Mouse (Mus musculus) MEL (cell line): ENCODE measurements around the gene Oasl1. TPM values are rescaled to one million over a fixed set of nuclear protein-coding genes. Genes with fewer than 3 reads are reported as not detected.

Experiments used
- DNase-seq: peaks from one replicate; pipeline ENCODE4 v3.0.0; 2011; ENCODE audit warnings: low read depth, low spot score
- H3K27ac ChIP-seq: 2 replicates; pipeline ENCODE4 v1.5.1; 2012; ENCODE audit warnings: low read depth, mild to moderate bottlenecking, control low read depth, low read length, moderate library complexity; ENCODE audit not compliant: control insufficient read depth
- H3K27me3 ChIP-seq, 2 experiments: fragments of 150-350 bp in 1 of 2; sonication (generic) in 1 of 2; 2 replicates each; pipeline ENCODE4 v1.6.1; 2012; ENCODE audit warnings: low read length in 2 of 2, mild to moderate bottlenecking in 2 of 2, improper control_type of control experiment in 1 of 2, moderate library complexity in 1 of 2; ENCODE audit not compliant: insufficient read depth in 2 of 2, control insufficient read depth in 1 of 2
- H3K36me3 ChIP-seq, 2 experiments: 2 replicates each; pipeline ENCODE4 v1.6.1; 2012 to 2014; ENCODE audit warnings: low read length in 2 of 2, improper control_type of control experiment in 1 of 2, inconsistent platforms in 1 of 2, mild to moderate bottlenecking in 1 of 2; ENCODE audit not compliant: insufficient read depth in 2 of 2, control insufficient read depth in 1 of 2
- H3K4me1 ChIP-seq, 2 experiments: fragments of 150-350 bp in 1 of 2; sonication (generic) in 1 of 2; 2 replicates each; pipeline ENCODE4 v1.6.1; 2012; ENCODE audit warnings: low read length in 2 of 2, improper control_type of control experiment in 1 of 2, mild to moderate bottlenecking in 1 of 2; ENCODE audit not compliant: insufficient read depth in 2 of 2, control insufficient read depth in 1 of 2
- H3K4me3 ChIP-seq, 2 experiments: fragments of 150-350 bp in 1 of 2; sonication (generic) in 1 of 2; 2 replicates each; pipeline ENCODE4 v1.5.1; 2012; ENCODE audit warnings: low read depth in 2 of 2, low read length in 2 of 2, mild to moderate bottlenecking in 2 of 2, moderate library complexity in 2 of 2, control low read depth in 1 of 2, improper control_type of control experiment in 1 of 2; ENCODE audit not compliant: control insufficient read depth in 1 of 2, insufficient read depth in 1 of 2
- H3K79me2 ChIP-seq: 2 replicates; pipeline ENCODE4 v1.6.1; 2012; ENCODE audit warnings: mild to moderate bottlenecking, low read length, moderate library complexity; ENCODE audit not compliant: control insufficient read depth, poor library complexity, insufficient read depth
- H3K9ac ChIP-seq: 2 replicates; pipeline ENCODE4 v1.6.1; 2012; ENCODE audit warnings: low read depth, mild to moderate bottlenecking, control low read depth, low read length, moderate library complexity; ENCODE audit not compliant: control insufficient read depth, poor library complexity, severe bottlenecking
- H3K9me3 ChIP-seq: fragments of 150-350 bp; sonication (generic); replicated peaks from 2 replicates; pipeline ENCODE4 v1.6.1; 2012; ENCODE audit warnings: mild to moderate bottlenecking, low read length, improper control_type of control experiment, moderate library complexity; ENCODE audit not compliant: insufficient read depth
- CHD2 ChIP-seq: IDR thresholded peaks from 2 replicates; pipeline ENCODE4 v1.6.1; 2011; ENCODE audit warnings: low read length, improper control_type of control experiment
- CTCF ChIP-seq, 3 experiments: IDR thresholded peaks in 2 of 3; conservative IDR thresholded peaks in 1 of 3; 2 replicates each; pipeline ENCODE4 v1.5.1; 2011 to 2012; ENCODE audit warnings: low read length in 3 of 3, low read depth in 2 of 3, mild to moderate bottlenecking in 2 of 3, improper control_type of control experiment in 1 of 3, inconsistent platforms in 1 of 3, mixed read lengths in 1 of 3, moderate library complexity in 1 of 3; ENCODE audit not compliant: control insufficient read depth in 1 of 3, insufficient read depth in 1 of 3, poor library complexity in 1 of 3, severe bottlenecking in 1 of 3
- E2F4 ChIP-seq: IDR thresholded peaks from 2 replicates; pipeline ENCODE4 v1.6.1; 2011; ENCODE audit warnings: low read depth, low read length, improper control_type of control experiment, borderline replicate concordance
- ELF1 ChIP-seq: IDR thresholded peaks from 2 replicates; pipeline ENCODE4 v1.6.1; 2014; ENCODE audit warnings: low read depth, mild to moderate bottlenecking, inconsistent platforms, low read length, improper control_type of control experiment, moderate library complexity
- EP300 ChIP-seq, 2 experiments: IDR thresholded peaks; 2 replicates each; pipeline ENCODE4 v1.6.1; 2011; ENCODE audit warnings: improper control_type of control experiment in 2 of 2, low read length in 2 of 2, low read depth in 1 of 2, mild to moderate bottlenecking in 1 of 2
- ETS1 ChIP-seq: IDR thresholded peaks from 2 replicates; pipeline ENCODE4 v1.6.1; 2012; ENCODE audit warnings: low read depth, mild to moderate bottlenecking, inconsistent platforms, low read length, improper control_type of control experiment, moderate library complexity
- GABPA ChIP-seq: IDR thresholded peaks from 2 replicates; pipeline ENCODE4 v1.6.1; 2012; ENCODE audit warnings: low read depth, mild to moderate bottlenecking, inconsistent platforms, low read length, improper control_type of control experiment, moderate library complexity
- GATA1 ChIP-seq: IDR thresholded peaks from 2 replicates; pipeline ENCODE4 v1.6.1; 2011; ENCODE audit warnings: low read depth, low read length, improper control_type of control experiment
- HCFC1 ChIP-seq: IDR thresholded peaks from 2 replicates; pipeline ENCODE4 v1.6.1; 2012; ENCODE audit warnings: low read depth, mild to moderate bottlenecking, inconsistent platforms, low read length, improper control_type of control experiment, moderate library complexity
- JUND ChIP-seq: IDR thresholded peaks from 2 replicates; pipeline ENCODE4 v1.6.1; 2011; ENCODE audit warnings: low read depth, mild to moderate bottlenecking, improper control_type of control experiment, low read length
- KAT2A ChIP-seq: conservative IDR thresholded peaks from 2 replicates; pipeline ENCODE4 v1.6.1; 2012; ENCODE audit warnings: low read depth, low read length, improper control_type of control experiment, inconsistent platforms
- MAFK ChIP-seq: IDR thresholded peaks from 2 replicates; pipeline ENCODE4 v1.6.1; 2011; ENCODE audit warnings: low read depth, mild to moderate bottlenecking, low read length, improper control_type of control experiment, borderline replicate concordance
- MAX ChIP-seq: IDR thresholded peaks from 2 replicates; pipeline ENCODE4 v1.6.1; 2011; ENCODE audit warnings: low read length, improper control_type of control experiment
- MAZ ChIP-seq: IDR thresholded peaks from 2 replicates; pipeline ENCODE4 v1.6.1; 2012; ENCODE audit warnings: low read depth, mild to moderate bottlenecking, inconsistent platforms, low read length, improper control_type of control experiment
- MEF2A ChIP-seq: IDR thresholded peaks from 2 replicates; pipeline ENCODE4 v1.6.1; 2014; ENCODE audit warnings: low read depth, mild to moderate bottlenecking, inconsistent platforms, low read length, improper control_type of control experiment; ENCODE audit not compliant: poor library complexity, insufficient replicate concordance, severe bottlenecking; ENCODE audit errors: extremely low read depth
- MXI1 ChIP-seq: IDR thresholded peaks from 2 replicates; pipeline ENCODE4 v1.6.1; 2011; ENCODE audit warnings: mild to moderate bottlenecking, low read depth, low read length, improper control_type of control experiment
- MYB ChIP-seq: IDR thresholded peaks from 2 replicates; pipeline ENCODE4 v1.6.1; 2011; ENCODE audit warnings: mild to moderate bottlenecking, low read depth, low read length, improper control_type of control experiment
- MYC ChIP-seq: IDR thresholded peaks from 2 replicates; pipeline ENCODE4 v1.6.1; 2011; ENCODE audit warnings: low read depth, mild to moderate bottlenecking, low read length, improper control_type of control experiment, moderate library complexity
- NELFE ChIP-seq: IDR thresholded peaks from 2 replicates; pipeline ENCODE4 v1.6.1; 2011; ENCODE audit warnings: low read depth, low read length, improper control_type of control experiment
- NRF1 ChIP-seq: IDR thresholded peaks from 2 replicates; pipeline ENCODE4 v1.6.1; 2014; ENCODE audit warnings: low read depth, mild to moderate bottlenecking, inconsistent platforms, low read length, improper control_type of control experiment, moderate library complexity; ENCODE audit not compliant: poor library complexity, insufficient read depth, severe bottlenecking
- POLR2A ChIP-seq, 2 experiments: IDR thresholded peaks; 2 replicates each; pipeline ENCODE4 v1.6.1; 2011 to 2012; ENCODE audit warnings: low read length in 2 of 2, mild to moderate bottlenecking in 2 of 2, control low read depth in 1 of 2, improper control_type of control experiment in 1 of 2, low read depth in 1 of 2, moderate library complexity in 1 of 2; ENCODE audit not compliant: control insufficient read depth in 1 of 2, insufficient read depth in 1 of 2, poor library complexity in 1 of 2
- POLR2AphosphoS2 ChIP-seq: IDR thresholded peaks from 2 replicates; pipeline ENCODE4 v1.6.1; 2011; ENCODE audit warnings: low read length, improper control_type of control experiment
- POLR2AphosphoS5 ChIP-seq: IDR thresholded peaks from 2 replicates; pipeline ENCODE4 v1.6.1; 2012; ENCODE audit warnings: low read depth, borderline replicate concordance, mild to moderate bottlenecking, inconsistent platforms, low read length, moderate library complexity, mixed read lengths
- RCOR1 ChIP-seq: IDR thresholded peaks from 2 replicates; pipeline ENCODE4 v1.6.1; 2012; ENCODE audit warnings: low read depth, mild to moderate bottlenecking, inconsistent platforms, low read length, improper control_type of control experiment
- SMC3 ChIP-seq: IDR thresholded peaks from 2 replicates; pipeline ENCODE4 v1.6.1; 2011; ENCODE audit warnings: low read depth, low read length, improper control_type of control experiment
- TAL1 ChIP-seq: IDR thresholded peaks from 2 replicates; pipeline ENCODE4 v1.6.1; 2012; ENCODE audit warnings: mild to moderate bottlenecking, inconsistent platforms, low read length, moderate library complexity, mixed read lengths
- TBP ChIP-seq: IDR thresholded peaks from 2 replicates; pipeline ENCODE4 v1.8.0; 2011; ENCODE audit warnings: low read depth, low read length, improper control_type of control experiment
- UBTF ChIP-seq: IDR thresholded peaks from 2 replicates; pipeline ENCODE4 v1.6.1; 2012; ENCODE audit warnings: low read depth, mild to moderate bottlenecking, inconsistent platforms, low read length, improper control_type of control experiment, moderate library complexity, borderline replicate concordance; ENCODE audit not compliant: insufficient read depth
- USF1 ChIP-seq: IDR thresholded peaks from 2 replicates; pipeline ENCODE4 v1.6.1; 2014; ENCODE audit warnings: low read depth, mild to moderate bottlenecking, inconsistent platforms, low read length, improper control_type of control experiment, moderate library complexity
- USF2 ChIP-seq, 2 experiments: IDR thresholded peaks; 2 replicates each; pipeline ENCODE4 v1.6.1; 2011 to 2012; ENCODE audit warnings: improper control_type of control experiment in 2 of 2, low read length in 2 of 2, borderline replicate concordance in 1 of 2, inconsistent platforms in 1 of 2, low read depth in 1 of 2, mild to moderate bottlenecking in 1 of 2; ENCODE audit not compliant: insufficient read depth in 1 of 2
- ZC3H11A ChIP-seq: IDR thresholded peaks from 2 replicates; pipeline ENCODE4 v1.6.1; 2012; ENCODE audit warnings: low read depth, mild to moderate bottlenecking, inconsistent platforms, low read length, improper control_type of control experiment
- ZKSCAN1 ChIP-seq: IDR thresholded peaks from 2 replicates; pipeline ENCODE4 v1.6.1; 2012; ENCODE audit warnings: low read depth, mild to moderate bottlenecking, inconsistent platforms, low read length, improper control_type of control experiment, moderate library complexity
- ZNF384 ChIP-seq: IDR thresholded peaks from 2 replicates; pipeline ENCODE4 v1.6.1; 2012; ENCODE audit warnings: low read depth, mild to moderate bottlenecking, inconsistent platforms, low read length, improper control_type of control experiment
- polyA plus RNA-seq, 2 experiments: library from polyadenylated mRNA; stranded (reverse) in 1 of 2; unstranded in 1 of 2; fragments of >175 nt in 1 of 2; fragments of >200 nt in 1 of 2; gene quantifications; 2 replicates each; pipeline versions ENCODE4 v1.2.1 to v1.2.4; 2012; ENCODE audit warnings: low replicate concordance in 2 of 2, low read depth in 1 of 2; ENCODE audit not compliant: insufficient read length in 2 of 2, insufficient read depth in 1 of 2, missing spikeins in 1 of 2
- total RNA-seq: library from RNA; depleted of rRNA; stranded (reverse); fragments of 300-350 nt; gene quantifications from 2 replicates; pipeline ENCODE4 v1.2.3, GENCODE M21; 2012

The Oasl1 gene
- total and polyA plus RNA-seq, 3 experiments, result 8.2 to 33.3 TPM; not detected in 1

GRCm38 (mm10) chr5:114921551-114922365, 1.3 kb upstream of the Oasl1 start (continued):
- TF ChIP-seq ZC3H11A, result 0 out of 2 replicates have a peak, but pooled peaks have one; percentile 4
- peak; percentile 79 for TF ChIP-seq ETS1
- TF ChIP-seq GABPA, result no peak
- TF ChIP-seq MXI1, result peak; percentile 91
- TF ChIP-seq, all 39 proteins: peak for 27

- no peak for DNase-seq
- no peaks in the 10 kb centered on the region for H3K27me3 ChIP-seq
- TF ChIP-seq ETS1 (no peak), GATA1 (no peak; the same call in 1 of the 2 replicates), TAL1 (no peak), MXI1 (peak; percentile 9; the same call in 1 of the 2 replicates), CHD2 (no peak), MAFK (no peak), TBP (no peak), KAT2A (no peak), MYC (0 out of 2 replicates have a peak, but pooled peaks have one; percentile 14), MEF2A (no peak), ZKSCAN1 (no peak; the same call in 1 of the 2 replicates), SMC3 (no peak), ZNF384 (no peak), USF1 (no peak), UBTF (no peak), USF2 (IDR thresholded peaks at IDR 0.05; ENCODE audit: borderline replicate concordance in 1 of 2, insufficient read depth in 1 of 2, low read depth in 1 of 2, low read length in 2 of 2) (no peak), JUND (no peak), NRF1 (no peak), NELFE (no peak), ELF1 (no peak), ZC3H11A (no peak), HCFC1 (no peak), MYB (no peak), MAX (peak; percentile 29; the same call in 1 of the 2 replicates), POLR2AphosphoS2 (no peak), CTCF (IDR thresholded peaks at IDR 0.05 in 2 of 3, conservative IDR thresholded peaks at IDR 0.05 in 1 of 3; ENCODE audit: control insufficient read depth in 1 of 3, insufficient read depth in 1 of 3, low read depth in 2 of 3, low read length in 3 of 3, poor library complexity in 1 of 3, severe bottlenecking in 1 of 3) (no peak), POLR2A (IDR thresholded peaks at IDR 0.05; ENCODE audit: control insufficient read depth in 1 of 2, insufficient read depth in 1 of 2, low read depth in 1 of 2, low read length in 2 of 2, poor library complexity in 1 of 2) (no peak; a peak in 1 of 4 replicates), MAZ (no peak), E2F4 (no peak), RCOR1 (no peak), POLR2AphosphoS5 (no peak), EP300 (IDR thresholded peaks at IDR 0.05; ENCODE audit: low read depth in 1 of 2, low read length in 2 of 2) (peak in 1 of 2 experiments; percentile 2; a peak in 1 of 4 replicates)
Measured at GRCm38 (mm10) chr5:114922366-114922731, 691 bp upstream of the Oasl1 start.

More at GRCm38 (mm10) chr5:114922366-114922731, 691 bp upstream of the Oasl1 start:
- H3K27ac ChIP-seq, result peak overlapping the region; percentile 98
- peak overlapping the region; percentile 78 for H3K9ac ChIP-seq
- H3K4me3 ChIP-seq, result peak overlapping the region; percentile 50 to 74
- peaks cover 0 to 30% of the 10 kb centered on the region in 2 experiments; a peak in 2 of 4 replicates for H3K36me3 ChIP-seq
- H3K79me2 ChIP-seq, result peaks cover 3% of the 10 kb centered on the region; the same call in 1 of the 2 replicates
- H3K9me3 ChIP-seq, result no peaks in the 10 kb centered on the region
- peaks cover 9 to 47% of the 10 kb centered on the region in 2 experiments for H3K4me1 ChIP-seq
